Mouse (Mus musculus): ENCODE measurements at regions not wholly inside any gene's neighbourhood (a gene's known extent, or its start where the extent isn't known, plus 50 kb on each side); places are given as distances from the start of the nearest gene placed in this dataset.

DNA sequence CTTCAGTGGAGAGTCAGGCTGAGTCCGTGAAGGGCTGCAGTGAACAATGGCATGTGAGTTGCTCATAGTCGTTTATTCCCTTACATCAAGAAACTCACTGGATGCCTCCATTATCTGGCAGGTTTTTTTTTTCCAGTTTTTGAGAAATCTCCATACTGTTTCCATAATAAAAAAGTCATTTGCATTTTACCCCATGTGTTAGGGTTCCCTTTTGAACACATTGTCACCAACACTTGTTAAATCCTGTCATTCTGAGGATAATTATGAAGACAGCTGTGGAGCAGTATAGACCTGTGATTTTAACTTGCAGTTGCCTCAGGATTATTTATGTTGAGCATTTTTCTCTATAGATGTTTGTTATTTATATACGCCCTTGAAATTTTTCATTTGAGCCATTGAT is 475.6 kb downstream of the Dcdc2c start:
- no peak for TF ChIP-seq CTCF (IDR thresholded peaks at IDR 0.05; ENCODE audit: low read depth)
- TF ChIP-seq EP300 (optimal IDR thresholded peaks at IDR 0.05), result no peak

All from stomach, postnatal 0 days (tissue).